Mouse (Mus musculus) megakaryocyte, embryonic 14.5 days (primary cell): Measurements from ENCODE around the gene Eng.

Experiments used
- FLI1 ChIP-seq: IDR thresholded peaks from 2 replicates; pipeline ENCODE4 v1.6.1; 2012; ENCODE audit warnings: low read length, inconsistent platforms, mixed read lengths
- GATA1 ChIP-seq: IDR thresholded peaks from 3 replicates; pipeline ENCODE4 v1.6.1; 2012; ENCODE audit warnings: mixed read lengths, low read length, inconsistent platforms, borderline replicate concordance

DNA sequence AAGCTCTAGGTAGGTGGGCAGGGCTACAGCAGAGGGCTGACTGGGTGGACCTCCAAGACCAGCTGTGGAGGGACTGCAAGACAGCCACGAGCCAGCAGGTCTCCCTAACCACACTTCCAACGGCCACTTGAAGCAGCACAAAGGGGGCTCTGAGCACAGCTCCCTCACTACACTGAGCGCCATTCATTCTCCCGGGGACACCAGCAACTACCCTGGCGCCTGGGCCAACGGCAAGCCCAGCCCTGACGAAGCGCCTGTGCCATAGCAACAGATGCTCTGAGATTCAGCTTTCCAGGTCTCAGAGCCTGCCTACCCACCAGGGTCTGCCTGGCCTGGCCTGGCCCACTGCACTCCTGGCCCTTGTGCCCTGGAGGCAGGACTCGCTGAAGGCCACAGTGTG is 72.4 kb downstream of the Eng start:
- TF ChIP-seq FLI1 (no peak), GATA1 (no peak)
